Mouse (Mus musculus): ENCODE measurements around the gene Ccdc63. TPM values are rescaled to one million over a fixed set of nuclear protein-coding genes. Genes with fewer than 3 reads are reported as not detected.
A peak's percentile ranks its signal among the peaks of the same experiment; 100 is the strongest.

Gene Ccdc63
- total and polyA plus RNA-seq, 2 experiments from 2014 or later = not detected

DNA sequence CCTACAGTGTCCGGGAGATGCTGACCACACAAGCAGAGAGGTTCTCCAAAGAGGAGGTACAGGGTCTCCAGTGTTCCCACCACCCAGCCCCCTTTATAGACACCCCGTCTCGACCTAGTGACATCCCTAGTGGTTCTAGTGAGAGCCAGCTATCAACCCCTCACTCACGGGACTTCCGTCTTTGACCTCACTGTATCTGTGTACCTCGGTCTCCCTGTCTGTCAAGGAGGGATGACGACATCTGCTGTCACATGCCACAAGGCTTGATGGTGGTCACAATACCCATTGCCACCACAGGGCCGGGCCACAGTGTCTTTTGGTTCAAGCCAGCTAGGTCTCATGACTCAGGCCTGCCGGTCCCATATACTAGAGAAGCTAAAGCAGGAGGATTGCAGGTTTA lies 35.6 kb downstream of the Ccdc63 start:
- TF ChIP-seq CTCF (IDR thresholded peaks at IDR 0.05) = no peak
- ATAC-seq (ENCODE audit: low FRiP score) = no peak
- Histone ChIP-seq H3K27me3 (ENCODE audit: insufficient read depth, low read length) (no peaks in the 10 kb centered on the region), H3K27ac (ENCODE audit: low read depth, low read length) (no peak overlapping the region), H3K36me3 (ENCODE audit: insufficient read depth, low read length) (no peaks in the 10 kb centered on the region), H3K4me2 (ENCODE audit: low read depth, low read length, poor library complexity, severe bottlenecking) (no peak overlapping the region), H3K9ac (replicated peaks; ENCODE audit: low read length, poor library complexity, severe bottlenecking) (no peak overlapping the region), H3K4me1 (ENCODE audit: insufficient read depth, low read length) (no peaks in the 10 kb centered on the region), H3K4me3 (ENCODE audit: low read depth, low read length) (no peak overlapping the region), H3K9me3 (ENCODE audit: low read length) (no peaks in the 10 kb centered on the region)
- DNase-seq (ENCODE audit: low spot score) = no peak
- 93% methylated on average over 9 of the region's 9 CpGs for WGBS

DNA sequence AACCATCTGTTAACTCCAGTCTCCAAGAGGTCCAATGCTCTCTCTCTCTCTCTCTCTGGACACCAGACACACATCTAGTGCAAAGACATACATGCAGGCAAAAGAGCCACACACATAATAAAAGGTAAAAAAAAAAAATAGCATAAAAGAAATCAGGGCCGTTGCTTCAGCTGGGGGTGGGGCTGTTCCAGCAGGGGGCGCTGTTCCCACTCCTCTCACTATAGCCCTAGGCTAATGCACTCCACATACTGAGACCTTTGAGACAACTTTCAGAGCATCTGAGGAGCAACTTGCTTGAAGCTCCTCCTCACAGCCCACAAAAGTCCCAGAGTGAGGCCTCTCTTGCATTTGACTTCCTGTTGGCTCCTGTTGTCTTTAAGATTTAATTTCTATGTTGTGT lies 36.4 kb downstream of the Ccdc63 start:
- no peak overlapping the region for H3K4me2 ChIP-seq (ENCODE audit: low read depth, low read length, poor library complexity, severe bottlenecking)
- H3K27me3 ChIP-seq (ENCODE audit: insufficient read depth, low read length) = no peaks in the 10 kb centered on the region
- H3K36me3 ChIP-seq (ENCODE audit: insufficient read depth, low read length) = no peaks in the 10 kb centered on the region
- H3K4me3 ChIP-seq (ENCODE audit: low read depth, low read length) = no peak overlapping the region
- H3K9ac ChIP-seq (replicated peaks; ENCODE audit: low read length, poor library complexity, severe bottlenecking) = no peak overlapping the region
- 22% methylated on average over 2 of the region's 2 CpGs for WGBS
- no peaks in the 10 kb centered on the region for H3K4me1 ChIP-seq (ENCODE audit: insufficient read depth, low read length)
- ATAC-seq (ENCODE audit: low FRiP score) (no peak), DNase-seq (ENCODE audit: low spot score) (no peak)
- H3K27ac ChIP-seq (ENCODE audit: low read depth, low read length) = no peak overlapping the region
- no peaks in the 10 kb centered on the region for H3K9me3 ChIP-seq (ENCODE audit: low read length)
- TF ChIP-seq CTCF (IDR thresholded peaks at IDR 0.05) = peak; percentile 57

DNA sequence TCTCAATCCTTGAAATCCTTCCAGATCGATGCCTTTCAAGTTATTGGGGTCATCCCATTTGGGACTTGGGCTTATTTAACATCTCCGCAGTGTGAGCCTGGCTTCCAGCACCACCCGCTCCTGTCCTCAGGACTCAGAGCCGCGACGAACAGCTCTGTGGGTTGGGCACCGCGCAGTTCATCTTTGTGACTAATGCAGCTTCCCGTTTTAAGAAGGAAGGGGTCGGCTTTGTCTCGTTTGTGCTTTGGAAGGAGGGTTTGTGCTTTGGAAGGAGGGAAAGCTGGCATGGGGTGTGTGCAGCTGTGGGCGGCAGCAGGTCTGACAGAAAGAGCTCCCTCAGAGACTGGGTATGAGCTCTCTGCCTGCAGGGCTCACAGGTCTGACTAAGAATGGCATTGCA lies 37.5 kb downstream of the Ccdc63 start:
- Histone ChIP-seq H3K4me3 (ENCODE audit: low read depth, low read length) (no peak overlapping the region), H3K36me3 (ENCODE audit: insufficient read depth, low read length) (no peaks in the 10 kb centered on the region), H3K9me3 (ENCODE audit: low read length) (no peaks in the 10 kb centered on the region), H3K4me2 (ENCODE audit: low read depth, low read length, poor library complexity, severe bottlenecking) (peak overlapping the region; percentile 36), H3K4me1 (ENCODE audit: insufficient read depth, low read length) (no peaks in the 10 kb centered on the region), H3K9ac (replicated peaks; ENCODE audit: low read length, poor library complexity, severe bottlenecking) (0 out of 2 replicates have a peak overlapping the region, but pooled peaks have one; percentile 36), H3K27ac (ENCODE audit: low read depth, low read length) (no peak overlapping the region), H3K27me3 (ENCODE audit: insufficient read depth, low read length) (no peaks in the 10 kb centered on the region)
- ATAC-seq (ENCODE audit: low FRiP score) (no peak), DNase-seq (ENCODE audit: low spot score) (peak; percentile 26)
- WGBS = 29% methylated on average over 12 of the region's 12 CpGs
- TF ChIP-seq CTCF (IDR thresholded peaks at IDR 0.05) = no peak

DNA sequence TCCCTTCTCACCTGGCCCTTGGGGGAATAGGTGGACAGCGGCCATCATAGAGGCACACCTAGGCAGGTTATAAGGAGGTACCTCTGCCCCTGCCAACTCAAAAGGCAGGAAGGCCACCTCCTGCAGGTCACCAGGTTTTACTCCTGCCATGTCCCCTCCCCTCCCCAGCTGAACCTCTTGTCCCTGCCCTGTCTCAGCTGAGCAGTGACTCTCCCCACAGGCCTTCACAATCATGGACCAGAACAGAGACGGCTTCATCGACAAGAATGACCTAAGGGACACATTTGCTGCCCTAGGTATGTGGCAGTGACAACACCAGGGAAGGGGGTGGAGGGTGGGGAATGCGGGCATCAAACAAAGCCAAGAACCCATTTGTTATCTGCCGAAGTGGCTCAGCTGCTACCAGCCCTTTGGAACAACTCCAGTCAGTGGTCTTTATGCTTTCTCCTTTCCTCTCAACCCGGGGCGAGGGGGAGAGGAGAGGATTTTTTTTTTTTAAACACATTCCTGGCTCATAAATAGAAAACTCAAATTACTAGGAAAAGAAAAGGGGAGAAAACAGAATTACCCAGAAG lies 38.1 kb downstream of the Ccdc63 start:
- no peak for TF ChIP-seq CTCF (IDR thresholded peaks at IDR 0.05)
- peak overlapping the region; percentile 36; the same call in 1 of the 2 replicates for H3K4me2 ChIP-seq (ENCODE audit: low read depth, low read length, poor library complexity, severe bottlenecking)
- H3K9ac ChIP-seq (replicated peaks; ENCODE audit: low read length, poor library complexity, severe bottlenecking) = no peak overlapping the region
- no peak overlapping the region for H3K27ac ChIP-seq (ENCODE audit: low read depth, low read length)
- 49% methylated on average over 5 of the region's 7 CpGs for WGBS
- H3K36me3 ChIP-seq (ENCODE audit: insufficient read depth, low read length) = no peaks in the 10 kb centered on the region
- no peak for ATAC-seq (ENCODE audit: low FRiP score)
- no peak overlapping the region for H3K4me3 ChIP-seq (ENCODE audit: low read depth, low read length)
- H3K9me3 ChIP-seq (ENCODE audit: low read length) = no peaks in the 10 kb centered on the region
- no peak for DNase-seq (ENCODE audit: low spot score)
- H3K4me1 ChIP-seq (ENCODE audit: insufficient read depth, low read length) = no peaks in the 10 kb centered on the region
- H3K27me3 ChIP-seq (ENCODE audit: insufficient read depth, low read length) = no peaks in the 10 kb centered on the region

DNA sequence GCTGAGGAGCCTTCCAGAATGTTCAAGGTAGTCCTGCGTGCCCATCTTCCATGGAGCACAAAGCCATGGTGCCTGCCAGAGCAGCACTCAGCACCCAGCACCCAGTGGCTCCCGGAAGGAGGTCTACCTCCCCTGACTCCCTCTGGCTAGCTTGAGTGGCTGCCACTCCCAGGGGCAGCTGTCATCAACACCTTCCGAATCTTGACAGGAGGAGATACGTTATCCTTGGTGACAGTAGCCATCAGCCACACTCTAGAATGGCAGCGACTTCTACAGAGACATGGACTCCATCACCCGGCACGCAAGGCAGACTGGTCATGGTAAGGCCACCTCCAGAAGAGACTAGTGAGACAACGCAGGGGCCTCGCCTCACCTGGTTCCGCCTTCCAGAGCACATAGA lies 46.2 kb downstream of the Ccdc63 start:
- H3K36me3 ChIP-seq (ENCODE audit: insufficient read depth, low read length) = no peaks in the 10 kb centered on the region
- no peak overlapping the region for H3K27ac ChIP-seq (ENCODE audit: low read depth, low read length)
- no peak overlapping the region for H3K9ac ChIP-seq (replicated peaks; ENCODE audit: low read length, poor library complexity, severe bottlenecking)
- H3K4me3 ChIP-seq (ENCODE audit: low read depth, low read length) = no peak overlapping the region
- no peak for TF ChIP-seq CTCF (IDR thresholded peaks at IDR 0.05)
- DNase-seq (ENCODE audit: low spot score) = no peak
- ATAC-seq (ENCODE audit: low FRiP score) = no peak
- 92% methylated on average over 10 of the region's 10 CpGs for WGBS
- H3K4me2 ChIP-seq (ENCODE audit: low read depth, low read length, poor library complexity, severe bottlenecking) = no peak overlapping the region
- H3K9me3 ChIP-seq (ENCODE audit: low read length) = no peaks in the 10 kb centered on the region
- H3K4me1 ChIP-seq (ENCODE audit: insufficient read depth, low read length) = no peaks in the 10 kb centered on the region
- H3K27me3 ChIP-seq (ENCODE audit: insufficient read depth, low read length) = no peaks in the 10 kb centered on the region

DNA sequence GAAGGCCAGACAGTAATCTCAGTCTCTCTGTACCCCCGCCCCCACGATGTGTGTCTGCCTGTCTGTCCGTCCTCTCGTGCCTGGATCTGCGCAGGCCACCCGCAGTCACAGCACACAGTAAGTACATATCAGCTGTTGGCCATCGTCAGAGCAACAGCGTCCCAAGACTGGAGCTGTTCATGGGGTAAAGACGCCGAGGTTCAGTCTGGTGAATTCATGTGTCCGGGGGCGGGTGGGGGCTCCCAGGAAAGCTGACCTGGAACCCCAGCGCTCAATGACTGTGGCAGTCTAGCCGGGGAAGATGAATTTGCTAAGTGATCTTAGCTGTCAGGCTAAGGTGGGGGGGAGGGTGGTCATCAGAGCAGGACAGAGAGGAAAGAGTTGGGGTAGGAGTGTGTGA lies 46.9 kb downstream of the Ccdc63 start:
- DNase-seq (ENCODE audit: low spot score) (no peak), ATAC-seq (ENCODE audit: low FRiP score) (no peak)
- H3K4me1 ChIP-seq (ENCODE audit: insufficient read depth, low read length) = no peaks in the 10 kb centered on the region
- no peak overlapping the region for H3K4me3 ChIP-seq (ENCODE audit: low read depth, low read length)
- no peaks in the 10 kb centered on the region for H3K36me3 ChIP-seq (ENCODE audit: insufficient read depth, low read length)
- no peak for TF ChIP-seq CTCF (IDR thresholded peaks at IDR 0.05)
- no peak overlapping the region for H3K27ac ChIP-seq (ENCODE audit: low read depth, low read length)
- H3K27me3 ChIP-seq (ENCODE audit: insufficient read depth, low read length) = no peaks in the 10 kb centered on the region
- WGBS = 86% methylated on average over 14 of the region's 14 CpGs
- no peak overlapping the region for H3K9ac ChIP-seq (replicated peaks; ENCODE audit: low read length, poor library complexity, severe bottlenecking)
- no peak overlapping the region for H3K4me2 ChIP-seq (ENCODE audit: low read depth, low read length, poor library complexity, severe bottlenecking)
- H3K9me3 ChIP-seq (ENCODE audit: low read length) = no peaks in the 10 kb centered on the region

All from midbrain, postnatal 0 days (tissue).